Mouse (Mus musculus) C2C12 (cell line): ENCODE results near the gene Gpd2.

Experiments used
- CEBPB ChIP-seq: IDR thresholded peaks from one replicate; pipeline ENCODE4 v1.6.1; 2011; ENCODE audit warnings: low read depth, mild to moderate bottlenecking, control low read depth, moderate library complexity
- CTCF ChIP-seq: IDR thresholded peaks from one replicate; pipeline ENCODE4 v1.5.1; 2011; ENCODE audit not compliant: control insufficient read depth, insufficient read depth, insufficient read length

GRCm38 (mm10) chr2:57237026-57237425 is 409 bp upstream of the Gpd2 start:
- TF ChIP-seq CTCF: no peak
- no peak for TF ChIP-seq CEBPB
